Mouse (Mus musculus) frontal cortex, postnatal 36 days (tissue): ENCODE measurements at regions not wholly inside any gene's neighbourhood (a gene's known extent, or its start where the extent isn't known, plus 50 kb on each side); places are given as distances from the start of the nearest gene placed in this dataset.
A peak's percentile ranks its signal among the peaks of the same experiment; 100 is the strongest.

Experiments
- DNase-seq, 2 experiments: peaks; one replicate each; pipeline ENCODE4 v3.0.0; 2022; ENCODE audit warnings: low spot score in 2 of 2

DNA sequence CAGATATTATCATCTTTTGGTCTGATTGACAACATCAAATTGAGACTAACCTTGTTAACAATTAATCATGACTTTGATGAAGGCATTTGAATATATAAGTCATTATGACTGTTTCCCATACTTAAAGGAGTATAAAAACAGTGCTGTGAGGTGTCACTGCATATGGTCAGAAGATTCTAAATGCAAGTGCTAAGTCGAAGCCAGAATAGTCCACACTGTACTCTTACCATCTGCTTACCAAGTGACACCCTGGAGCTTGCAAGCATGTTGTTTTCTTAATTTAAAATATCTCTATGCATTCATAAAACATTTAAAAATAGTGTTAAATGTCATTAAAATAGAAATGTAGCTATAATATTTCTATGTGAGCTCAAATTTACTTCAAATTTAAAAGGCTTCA lies 63.9 kb downstream of the Gm21834 start:
- peak in 1 of 2 experiments; percentile 19 for DNase-seq
